16 mouse cellular contexts compared by ENCODE assay signal in genomic region chr5:144831840-144832469, GRCm38 (mm10).
A peak's percentile ranks its signal among the peaks of the same experiment; 100 is the strongest.
DNase-seq lines count a peak whose midpoint lies in the region; ATAC-seq lines count a peak whose summit lies in the region.
"Had no signal": no experiment of that assay in that cellular context is flagged by ENCODE, and none has a peak within 500 bp of the region (broad histone marks: within the 10 kb centered on the region; RNA-seq: fewer than 3 reads in every experiment).

No protein-coding gene starts in this region.

- H3K4me2 ChIP-seq in midbrain, embryonic 14.5 days (ENCODE audit: low read length): no peak overlapping the region
- H3K4me2 ChIP-seq: forebrain, embryonic 13.5 days; hindbrain, embryonic 13.5 days; neural tube, embryonic 12.5 days had no signal

- H3K4me3 ChIP-seq in midbrain, embryonic 14.5 days (replicated peaks; ENCODE audit: low read depth, low read length): no peak overlapping the region
- H3K4me3 ChIP-seq: forebrain, embryonic 13.5 days; hindbrain, embryonic 13.5 days; neural tube, embryonic 12.5 days had no signal

- H3K27me3 ChIP-seq in midbrain, embryonic 14.5 days (ENCODE audit: control insufficient read depth, insufficient read depth, low read length): no peaks in the 10 kb centered on the region
- H3K27me3 ChIP-seq: forebrain, embryonic 13.5 days; hindbrain, embryonic 13.5 days; neural tube, embryonic 12.5 days had no signal

- H3K36me3 ChIP-seq in midbrain, embryonic 14.5 days (ENCODE audit: control insufficient read depth, insufficient read depth, low read length): peaks cover 99% of the 10 kb centered on the region

- H3K27ac ChIP-seq in midbrain, embryonic 14.5 days (replicated peaks; ENCODE audit: low read depth, low read length): no peak overlapping the region
- H3K27ac ChIP-seq: forebrain, embryonic 13.5 days; hindbrain, embryonic 13.5 days; macrophage; neural tube, embryonic 12.5 days had no signal

- 94% methylated on average over 9 of the region's 9 CpGs for WGBS in midbrain, embryonic 14.5 days

- no peak overlapping the region for H3K9ac ChIP-seq in midbrain, embryonic 14.5 days (replicated peaks; ENCODE audit: low read length)
- H3K9ac ChIP-seq: forebrain, embryonic 13.5 days; hindbrain, embryonic 13.5 days; neural tube, embryonic 12.5 days had no signal

- H3K9me3 ChIP-seq in midbrain, embryonic 14.5 days (ENCODE audit: control insufficient read depth, low read length): no peaks in the 10 kb centered on the region
- H3K9me3 ChIP-seq: forebrain, embryonic 13.5 days; hindbrain, embryonic 13.5 days; neural tube, embryonic 12.5 days had no signal

- ATAC-seq in midbrain, embryonic 14.5 days (ENCODE audit: low FRiP score, low TSS enrichment): no peak
- ATAC-seq: forebrain, embryonic 13.5 days had no signal

- no peaks in the 10 kb centered on the region for H3K4me1 ChIP-seq in midbrain, embryonic 14.5 days (ENCODE audit: control insufficient read depth, insufficient read depth, low read length)
- H3K4me1 ChIP-seq: forebrain, embryonic 13.5 days; hindbrain, embryonic 13.5 days; neural tube, embryonic 12.5 days had no signal

- DNase-seq in adrenal gland, adult 2 months: peak; percentile 58
- no peak for DNase-seq in adrenal gland, postnatal 4 days (ENCODE audit: low spot score in 2 of 2)
- DNase-seq in A20 (ENCODE audit: low read depth, low spot score): peak; percentile 31
- peak; percentile 28 for DNase-seq in adrenal gland, postnatal 10 days
- peak; percentile 18 for DNase-seq in induced T-regulatory cell, adult 2 months (ENCODE audit: low read depth)
- no peak for DNase-seq in cerebellum, adult 11 months
- DNase-seq in midbrain, embryonic 14.5 days: no peak
- DNase-seq in left cerebral cortex, adult 18-20 months (ENCODE audit: low spot score in 2 of 2): no peak
- DNase-seq: cerebellum, postnatal 10 days; kidney, adult 18-20 months; kidney, postnatal 25 days; layer of hippocampus, adult 9-11 months had no signal

Comparison
In these comparisons a context has a peak if more than half of its experiments do, and no peak if none do; other contexts are left out.
1. DNase-seq: peak in adrenal gland, adult 2 months (single experiment), A20 (single experiment), adrenal gland, postnatal 10 days (single experiment) and induced T-regulatory cell, adult 2 months (single experiment); none in adrenal gland, postnatal 4 days (0 of 2), cerebellum, adult 11 months (single experiment), midbrain, embryonic 14.5 days (single experiment) and left cerebral cortex, adult 18-20 months (0 of 2).